Mouse (Mus musculus) heart, embryonic 13.5 days (tissue): ENCODE results near the gene B430306N03Rik. TPM values are rescaled to one million over a fixed set of nuclear protein-coding genes. Genes with fewer than 3 reads are reported as not detected.
A peak's percentile ranks its signal among the peaks of the same experiment; 100 is the strongest.

ENCODE experiments used
- ATAC-seq: fragments of 200-750 bp; cut with Nextera tagmentation; 2 replicates; pipeline ENCODE4 v1.8.0; 2017; ENCODE audit warnings: moderate TSS enrichment; ENCODE audit not compliant: insufficient number of reproducible peaks, low FRiP score, low TSS enrichment; ENCODE audit errors: extremely low read depth
- H3K27ac ChIP-seq: fragments of 300-500 bp; sonication (generic); replicated peaks from 2 replicates; pipeline ENCODE4 v1.5.1; 2015; ENCODE audit warnings: moderate library complexity, mild to moderate bottlenecking, inconsistent platforms
- H3K27me3 ChIP-seq: fragments of 300-500 bp; sonication (generic); replicated peaks from 2 replicates; pipeline ENCODE4 v1.6.1; 2015; ENCODE audit warnings: mild to moderate bottlenecking, inconsistent platforms
- H3K36me3 ChIP-seq: fragments of 300-500 bp; sonication (generic); 2 replicates; pipeline ENCODE4 v1.6.1; 2015; ENCODE audit warnings: mild to moderate bottlenecking, inconsistent platforms
- H3K4me1 ChIP-seq: fragments of 300-500 bp; sonication (generic); 2 replicates; pipeline ENCODE4 v1.6.1; 2015; ENCODE audit warnings: inconsistent platforms
- H3K4me2 ChIP-seq: fragments of 300-500 bp; sonication (generic); 2 replicates; pipeline ENCODE4 v1.6.1; 2015; ENCODE audit warnings: inconsistent platforms, mild to moderate bottlenecking, moderate library complexity
- H3K4me3 ChIP-seq: fragments of 300-500 bp; sonication (generic); 2 replicates; pipeline ENCODE4 v1.5.1; 2015; ENCODE audit warnings: moderate library complexity, mild to moderate bottlenecking, inconsistent platforms
- H3K9ac ChIP-seq: fragments of 300-500 bp; sonication (generic); 2 replicates; pipeline ENCODE4 v1.6.1; 2015; ENCODE audit warnings: inconsistent platforms, mild to moderate bottlenecking, moderate library complexity
- H3K9me3 ChIP-seq: fragments of 300-500 bp; sonication (generic); 2 replicates; pipeline ENCODE4 v1.6.1; 2016; ENCODE audit warnings: inconsistent platforms
- WGBS: fragments of 180-500 bp; shearing (Covaris S2); methylation state at CpG from one replicate; pipeline ENCODE4 v1.1.7; 2015; ENCODE audit warnings: mixed read lengths; 5-methylcytosine and 5-hydroxymethylcytosine counted together
- polyA plus RNA-seq: library from polyadenylated mRNA; unstranded; fragments of >200 nt; fragmentation: Nextera tagmentation; extraction: Ambion mirVana; gene quantifications from 2 replicates; pipeline ENCODE4 v1.2.1, GENCODE M21; 2015

B430306N03Rik gene
- polyA plus RNA-seq, 1 experiment from 2014 or later: 0.24 TPM

DNA sequence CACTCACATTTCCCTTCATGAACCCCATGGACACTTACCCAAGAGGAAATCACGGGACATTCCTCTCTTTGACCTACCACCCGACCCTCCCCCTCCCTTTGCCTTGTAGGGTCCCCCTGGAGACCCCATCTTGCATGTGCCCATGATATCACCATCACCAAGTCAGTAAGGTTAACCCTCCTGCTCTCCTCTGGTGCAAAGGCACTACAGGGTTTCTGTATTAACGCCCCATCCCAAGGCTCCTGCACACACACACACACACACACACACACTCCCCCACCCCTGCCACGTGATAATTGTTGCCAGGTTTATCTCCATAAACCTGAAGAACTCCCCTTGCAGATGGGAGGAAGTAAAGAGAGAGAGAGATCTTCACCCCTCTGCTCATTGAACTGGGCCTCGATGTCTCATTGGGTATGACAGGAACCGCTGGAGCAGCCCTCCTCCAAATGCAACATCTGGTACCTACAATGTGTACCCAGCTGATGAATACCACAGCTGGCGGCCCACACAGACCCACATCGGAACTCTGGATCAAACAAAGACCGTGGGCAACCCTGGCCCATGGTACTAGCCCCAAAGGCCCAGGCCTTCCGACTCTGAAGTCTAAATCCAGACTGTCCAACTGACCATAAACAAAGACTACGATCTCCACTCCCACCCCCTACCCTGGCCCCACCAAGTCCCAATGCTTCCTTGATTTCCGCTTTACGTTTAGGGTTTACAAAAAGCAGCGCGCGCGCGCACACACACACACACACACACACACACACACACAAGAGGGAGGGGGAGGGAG, 34.8 kb upstream of the B430306N03Rik start:
- Histone ChIP-seq H3K4me1 (peaks cover 11% of the 10 kb centered on the region), H3K36me3 (no peaks in the 10 kb centered on the region), H3K9ac (peak overlapping the region; percentile 73), H3K9me3 (no peaks in the 10 kb centered on the region), H3K4me3 (peak overlapping the region; percentile 43), H3K27me3 (no peaks in the 10 kb centered on the region), H3K27ac (no peak overlapping the region), H3K4me2 (peak overlapping the region; percentile 67)
- ATAC-seq: 0 out of 2 replicates have a peak, but pooled peaks have one; percentile 14
- 29% methylated on average over 18 of the region's 18 CpGs for WGBS

DNA sequence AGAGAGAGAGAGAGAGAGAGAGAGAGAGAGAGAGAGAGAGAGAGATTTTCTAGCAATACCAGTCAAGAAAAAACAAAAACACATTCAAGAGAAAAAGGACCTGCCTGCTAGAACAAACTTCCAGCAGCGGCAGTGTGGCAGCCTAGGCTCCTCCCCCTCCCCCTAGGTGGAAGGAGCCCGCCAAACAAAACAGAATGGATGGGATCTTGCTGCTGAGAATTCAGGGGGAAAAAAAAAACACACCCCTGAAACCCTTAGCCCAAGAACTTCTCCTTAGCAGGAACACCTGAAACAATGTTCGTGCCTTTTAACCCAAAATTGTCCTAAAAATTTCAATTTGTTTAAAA, 34.2 kb upstream of the B430306N03Rik start:
- Histone ChIP-seq H3K27me3 (no peaks in the 10 kb centered on the region), H3K4me2 (peak overlapping the region; percentile 67), H3K27ac (no peak overlapping the region), H3K9me3 (no peaks in the 10 kb centered on the region), H3K4me3 (peak overlapping the region; percentile 43), H3K4me1 (peaks cover 11% of the 10 kb centered on the region), H3K36me3 (no peaks in the 10 kb centered on the region), H3K9ac (peak overlapping the region; percentile 73)
- ATAC-seq: no peak
- WGBS: 5% methylated on average over 3 of the region's 3 CpGs

DNA sequence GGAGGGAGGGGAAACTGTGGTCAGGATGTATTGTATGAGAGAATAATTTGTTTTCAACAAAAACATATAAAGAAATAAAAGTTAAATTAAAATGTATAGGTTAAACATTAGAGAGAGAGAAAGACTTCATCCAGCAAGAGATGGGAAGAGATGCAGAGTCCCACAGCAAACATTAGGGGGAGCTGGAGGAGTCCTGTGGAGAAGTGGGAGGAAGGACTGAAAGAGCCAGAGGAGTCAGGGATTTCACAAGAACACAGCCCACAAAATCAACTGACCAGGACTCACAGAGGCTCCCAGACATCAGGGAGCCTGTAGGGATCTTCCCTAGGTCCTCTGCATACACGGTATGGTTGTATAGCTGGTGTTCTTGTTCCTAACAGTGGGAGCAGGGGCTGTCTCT, 29.2 kb upstream of the B430306N03Rik start:
- WGBS: 31% methylated on average over 1 of the region's 1 CpGs
- Histone ChIP-seq H3K4me2 (no peak overlapping the region), H3K27ac (no peak overlapping the region), H3K4me3 (no peak overlapping the region), H3K27me3 (no peaks in the 10 kb centered on the region), H3K36me3 (no peaks in the 10 kb centered on the region), H3K9ac (no peak overlapping the region), H3K4me1 (peaks cover 1% of the 10 kb centered on the region; the same call in 1 of the 2 replicates), H3K9me3 (no peaks in the 10 kb centered on the region)
- ATAC-seq: no peak

DNA sequence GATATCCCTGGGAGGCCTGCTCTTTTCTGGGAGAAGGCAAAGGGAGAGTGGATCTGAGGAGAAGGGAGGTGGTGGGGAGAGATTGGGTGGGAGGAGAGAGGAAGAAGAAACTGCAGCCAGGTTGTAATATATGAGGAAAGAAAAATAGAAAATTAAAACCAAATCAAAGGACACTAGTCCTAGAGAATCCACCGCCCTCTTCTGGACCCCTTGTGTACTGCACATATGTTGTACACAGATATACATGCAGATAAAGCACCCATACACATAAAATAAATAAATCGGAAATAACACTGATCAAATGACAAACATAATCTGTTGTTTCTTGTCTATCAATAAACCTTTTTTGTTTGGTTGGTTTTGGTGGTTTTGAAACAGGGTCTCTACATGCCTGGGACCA, 28.7 kb upstream of the B430306N03Rik start:
- ATAC-seq: no peak
- H3K36me3 ChIP-seq: no peaks in the 10 kb centered on the region
- H3K27ac ChIP-seq: no peak overlapping the region
- 50% methylated on average over 2 of the region's 2 CpGs for WGBS
- no peak overlapping the region for H3K9ac ChIP-seq
- H3K27me3 ChIP-seq: no peaks in the 10 kb centered on the region
- H3K4me1 ChIP-seq: no peaks in the 10 kb centered on the region
- no peak overlapping the region for H3K4me2 ChIP-seq
- H3K4me3 ChIP-seq: no peak overlapping the region
- H3K9me3 ChIP-seq: no peaks in the 10 kb centered on the region

DNA sequence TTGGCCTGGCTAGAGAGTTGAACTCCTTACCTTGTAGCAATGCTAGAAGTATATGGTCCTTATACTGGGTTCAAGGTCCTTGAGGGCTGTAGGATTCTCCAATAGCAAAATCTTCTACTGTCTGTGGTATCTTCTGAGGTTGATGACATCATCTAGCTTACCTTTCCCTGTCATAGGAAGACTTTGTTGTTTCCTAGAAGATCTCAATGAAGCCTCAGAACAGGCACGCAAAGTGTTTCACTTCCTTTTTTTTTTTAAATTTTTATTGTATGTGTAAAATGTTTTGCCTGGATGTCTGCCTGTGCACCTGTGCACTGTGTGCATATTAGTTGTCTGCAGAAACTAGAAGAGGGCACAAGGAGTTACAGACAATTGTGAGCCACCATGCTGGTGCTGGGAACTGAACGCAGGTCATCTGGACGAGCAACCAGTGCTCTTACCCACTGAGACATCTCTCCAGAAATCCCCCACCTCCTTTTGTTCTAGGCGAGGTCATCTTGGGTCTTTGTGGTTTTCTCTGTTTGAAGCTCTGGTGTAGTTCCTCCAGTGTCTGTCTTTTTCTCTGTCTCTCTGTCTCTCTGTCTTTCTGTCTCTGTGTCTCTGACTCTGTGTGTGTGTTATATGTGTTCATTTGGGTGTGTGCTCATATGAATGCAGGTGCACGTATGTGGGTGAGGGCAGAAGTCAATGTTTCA, 22.3 kb upstream of the B430306N03Rik start:
- no peak overlapping the region for H3K4me3 ChIP-seq
- ATAC-seq: no peak

DNA sequence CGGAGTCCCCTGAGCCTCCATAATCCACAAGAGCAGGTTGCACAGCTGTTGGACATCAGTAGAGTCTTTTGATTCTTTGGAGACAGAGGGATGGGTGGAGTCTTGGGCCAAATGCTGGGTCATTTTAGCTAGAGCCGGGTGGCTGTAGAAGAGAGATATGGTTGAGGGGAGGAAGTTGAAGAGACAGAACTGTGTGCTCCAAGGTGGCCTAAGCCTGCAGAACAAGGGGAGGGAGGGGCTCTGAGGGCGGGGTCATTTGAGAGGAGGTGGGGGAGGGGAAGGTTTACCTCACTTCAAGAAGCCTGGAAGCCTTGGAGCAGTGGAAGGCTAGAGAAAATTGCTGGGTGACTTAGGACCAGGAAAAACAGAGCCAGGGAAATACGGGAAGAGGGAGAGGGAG, 16.7 kb upstream of the B430306N03Rik start, which contains the start of gene Treml2:
Gene Treml2 (plus strand): TSS at position 296 of the 400 bp plus-strand sequence.
- H3K4me3 ChIP-seq: peak within 1 kb of the TSS; percentile 33
- H3K4me2 ChIP-seq: peak within 1 kb of the TSS; percentile 51
- no peaks in the 10 kb centered on the region for H3K36me3 ChIP-seq
- H3K27me3 ChIP-seq: no peaks in the 10 kb centered on the region
- 27% methylated on average over 3 of the region's 4 CpGs for WGBS
- peak within 1 kb of the TSS; percentile 32; the same call in 1 of the 2 replicates for H3K27ac ChIP-seq
- no peaks in the 10 kb centered on the region; the same call in 1 of the 2 replicates for H3K4me1 ChIP-seq
- no peaks in the 10 kb centered on the region for H3K9me3 ChIP-seq
- 0 out of 2 replicates have a peak within 1 kb of the TSS, but pooled peaks have one; percentile 8 for H3K9ac ChIP-seq
- ATAC-seq: peak; percentile 77

More for the DNA sequence above, 22.3 kb upstream of the B430306N03Rik start:
- Histone ChIP-seq H3K27me3 (no peaks in the 10 kb centered on the region), H3K36me3 (no peaks in the 10 kb centered on the region), H3K4me2 (no peak overlapping the region), H3K27ac (no peak overlapping the region), H3K9me3 (no peaks in the 10 kb centered on the region), H3K4me1 (no peaks in the 10 kb centered on the region; the same call in 1 of the 2 replicates), H3K9ac (no peak overlapping the region)
- WGBS: 81% methylated on average over 5 of the region's 5 CpGs

DNA sequence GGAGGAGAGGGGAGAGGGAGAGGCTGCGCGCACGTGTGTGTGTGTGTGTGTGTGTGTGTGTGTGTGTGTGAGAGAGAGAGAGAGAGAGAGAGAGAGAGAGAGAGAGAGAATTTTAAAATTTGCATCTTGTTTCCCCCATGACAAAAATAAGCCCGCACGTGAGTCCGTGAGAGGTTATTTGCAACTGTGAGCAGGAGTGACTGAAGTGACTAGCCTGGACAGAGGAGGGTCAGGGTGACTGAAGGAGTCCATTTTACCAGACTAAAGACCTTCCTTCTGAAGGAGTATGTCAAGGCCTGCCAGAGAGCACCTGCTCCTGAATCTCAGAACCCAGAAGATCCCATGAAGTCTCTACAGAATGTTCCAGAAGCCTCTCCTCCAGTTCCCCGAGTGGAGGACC, 16.2 kb upstream of the B430306N03Rik start:
- Histone ChIP-seq H3K27ac (peak overlapping the region; percentile 32; the same call in 1 of the 2 replicates), H3K4me1 (peaks cover 3% of the 10 kb centered on the region), H3K36me3 (no peaks in the 10 kb centered on the region), H3K4me3 (peak overlapping the region; percentile 33), H3K9ac (0 out of 2 replicates have a peak overlapping the region, but pooled peaks have one; percentile 8), H3K4me2 (peak overlapping the region; percentile 51), H3K27me3 (no peaks in the 10 kb centered on the region), H3K9me3 (no peaks in the 10 kb centered on the region)
- 0 out of 2 replicates have a peak, but pooled peaks have one; percentile 9 for ATAC-seq
- 52% methylated on average over 6 of the region's 7 CpGs for WGBS

DNA sequence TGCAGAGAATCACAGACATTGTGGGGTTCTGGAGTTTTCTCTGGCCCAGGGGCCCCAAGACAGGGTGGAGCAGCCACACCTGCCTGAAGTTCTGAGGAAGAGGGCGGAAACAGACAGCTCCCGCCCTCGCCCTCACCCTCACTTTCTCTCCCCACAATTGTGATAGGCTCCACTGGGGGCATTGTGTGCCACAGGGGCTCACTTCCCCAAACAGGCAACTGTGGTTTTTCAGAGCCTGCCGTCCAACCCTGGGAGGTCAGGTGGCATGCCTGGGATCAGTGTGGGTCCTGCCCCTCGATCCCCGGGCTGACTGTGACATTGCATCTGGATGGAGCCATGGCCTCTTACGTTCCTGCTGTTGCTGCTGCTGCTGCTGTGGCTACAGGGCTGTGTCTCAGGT, 15.7 kb upstream of the B430306N03Rik start:
- Histone ChIP-seq H3K9me3 (no peaks in the 10 kb centered on the region), H3K9ac (peak overlapping the region; percentile 8; the same call in 1 of the 2 replicates), H3K27ac (peak overlapping the region; percentile 32; the same call in 1 of the 2 replicates), H3K4me1 (peaks cover 3% of the 10 kb centered on the region), H3K36me3 (no peaks in the 10 kb centered on the region), H3K4me3 (peak overlapping the region; percentile 33), H3K4me2 (peak overlapping the region; percentile 51), H3K27me3 (no peaks in the 10 kb centered on the region)
- ATAC-seq: peak; percentile 56; the same call in 1 of the 2 replicates
- 64% methylated on average over 7 of the region's 7 CpGs for WGBS

DNA sequence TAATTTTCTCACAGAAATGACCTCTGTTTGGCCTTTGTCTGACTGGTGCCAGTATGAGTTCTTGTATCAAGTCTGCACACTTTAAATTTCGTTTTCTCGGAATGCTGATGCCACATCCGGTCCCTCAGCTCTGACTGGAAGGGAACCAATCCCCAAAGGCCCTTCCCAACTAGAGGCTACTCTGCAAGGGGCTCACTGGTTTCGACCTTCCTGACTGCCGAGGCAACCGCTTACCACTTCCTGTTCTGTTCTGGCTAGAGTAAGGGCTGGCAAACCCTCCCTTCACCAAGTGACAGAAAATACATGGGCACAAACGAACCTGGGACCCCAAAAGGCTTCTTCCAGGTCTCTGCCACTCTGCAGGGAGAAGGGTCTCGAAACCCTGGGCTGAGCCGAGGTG, 15.1 kb upstream of the B430306N03Rik start:
- peaks cover 3% of the 10 kb centered on the region for H3K4me1 ChIP-seq
- peak overlapping the region; percentile 51 for H3K4me2 ChIP-seq
- no peaks in the 10 kb centered on the region for H3K27me3 ChIP-seq
- no peak for ATAC-seq
- peak overlapping the region; percentile 33 for H3K4me3 ChIP-seq
- no peaks in the 10 kb centered on the region for H3K36me3 ChIP-seq
- no peaks in the 10 kb centered on the region for H3K9me3 ChIP-seq
- 66% methylated on average over 9 of the region's 9 CpGs for WGBS
- H3K9ac ChIP-seq: 0 out of 2 replicates have a peak overlapping the region, but pooled peaks have one; percentile 47
- H3K27ac ChIP-seq: 0 out of 2 replicates have a peak overlapping the region, but pooled peaks have one; percentile 32

DNA sequence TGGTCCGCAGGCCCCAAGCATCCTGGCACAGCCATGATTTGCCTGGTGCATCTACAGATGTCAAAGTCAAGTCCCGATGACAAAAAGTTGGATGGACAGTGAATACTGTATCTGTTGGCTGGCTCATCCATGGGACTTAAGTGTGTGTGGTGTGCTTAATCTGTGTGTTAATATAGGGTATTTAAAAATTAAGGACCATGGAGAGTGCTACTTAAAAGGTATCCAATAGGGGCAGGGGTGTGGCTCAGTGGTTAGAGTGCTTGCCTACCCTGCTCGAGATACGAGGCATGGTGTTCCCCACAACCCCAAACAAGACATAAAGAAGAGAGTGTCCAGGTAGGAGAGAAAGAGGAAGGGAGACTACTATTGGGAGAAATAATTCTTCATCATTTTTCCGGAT, 14.1 kb upstream of the B430306N03Rik start:
- no peak for ATAC-seq
- WGBS: 79% methylated on average over 5 of the region's 5 CpGs
- Histone ChIP-seq H3K4me2 (peak overlapping the region; percentile 51), H3K4me3 (peak overlapping the region; percentile 33; the same call in 1 of the 2 replicates), H3K27me3 (no peaks in the 10 kb centered on the region), H3K9ac (no peak overlapping the region), H3K4me1 (peaks cover 3% of the 10 kb centered on the region), H3K27ac (no peak overlapping the region), H3K9me3 (no peaks in the 10 kb centered on the region), H3K36me3 (no peaks in the 10 kb centered on the region)

DNA sequence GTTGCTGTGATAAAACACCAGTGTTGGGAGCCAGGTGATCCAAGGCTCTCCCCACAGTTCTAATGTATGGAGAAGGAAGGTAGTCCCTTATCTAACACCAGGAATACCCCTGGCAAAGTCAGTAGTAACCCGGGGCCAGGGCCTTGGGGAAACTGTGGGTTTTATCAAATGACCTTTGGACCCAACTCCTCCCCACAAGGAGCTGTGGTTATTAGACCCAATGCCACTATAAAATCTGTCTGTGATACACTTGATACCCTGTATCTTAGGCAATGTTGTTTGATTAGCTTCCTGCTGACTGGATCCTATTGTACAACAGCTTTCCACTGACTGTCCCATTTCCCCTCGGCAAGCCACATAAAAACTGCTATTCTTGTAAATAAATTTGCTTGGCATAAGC, 3.8 kb upstream of the B430306N03Rik start:
- H3K4me2 ChIP-seq: no peak overlapping the region
- H3K27ac ChIP-seq: no peak overlapping the region
- H3K36me3 ChIP-seq: no peaks in the 10 kb centered on the region
- no peak overlapping the region for H3K9ac ChIP-seq
- no peak for ATAC-seq
- 63% methylated on average over 2 of the region's 2 CpGs for WGBS
- H3K4me3 ChIP-seq: no peak overlapping the region
- no peaks in the 10 kb centered on the region for H3K4me1 ChIP-seq
- H3K27me3 ChIP-seq: no peaks in the 10 kb centered on the region
- H3K9me3 ChIP-seq: no peaks in the 10 kb centered on the region
